Mouse (Mus musculus) hindbrain, embryonic 14.5 days (tissue): ENCODE measurements around the gene Anks1b. TPM values are rescaled to one million over a fixed set of nuclear protein-coding genes. Genes with fewer than 3 reads are reported as not detected.

ENCODE experiments used
- ATAC-seq: fragments of 200-750 bp; cut with Nextera tagmentation; 2 replicates; pipeline ENCODE4 v1.8.0; 2017; ENCODE audit warnings: moderate number of reproducible peaks, mild to moderate bottlenecking, moderate TSS enrichment, moderate library complexity; ENCODE audit not compliant: low FRiP score
- DNase-seq: peaks from one replicate; pipeline ENCODE4 v3.0.0-alpha.2; 2015; ENCODE audit warnings: low spot score
- H3K27ac ChIP-seq: fragments of 300-500 bp; sonication (generic); 2 replicates; pipeline ENCODE4 v1.5.1; 2014; ENCODE audit warnings: mild to moderate bottlenecking, moderate library complexity
- H3K27me3 ChIP-seq: fragments of 300-500 bp; sonication (generic); 2 replicates; pipeline ENCODE4 v1.6.1; 2014; ENCODE audit warnings: mild to moderate bottlenecking, low read length, mixed read lengths; ENCODE audit not compliant: control insufficient read depth, insufficient read depth
- H3K36me3 ChIP-seq: fragments of 300-500 bp; sonication (generic); replicated peaks from 2 replicates; pipeline ENCODE4 v1.6.1; 2014; ENCODE audit not compliant: control insufficient read depth, insufficient read depth
- H3K4me1 ChIP-seq: fragments of 300-500 bp; sonication (generic); replicated peaks from 2 replicates; pipeline ENCODE4 v1.6.1; 2014; ENCODE audit warnings: antibody characterized with exemption, low read length, mixed read lengths; ENCODE audit not compliant: control insufficient read depth, insufficient read depth
- H3K4me2 ChIP-seq: fragments of 300-500 bp; sonication (generic); replicated peaks from 2 replicates; pipeline ENCODE4 v1.6.1; 2014; ENCODE audit warnings: mild to moderate bottlenecking, moderate library complexity
- H3K4me3 ChIP-seq: fragments of 300-500 bp; sonication (generic); replicated peaks from 2 replicates; pipeline ENCODE4 v1.5.1; 2014; ENCODE audit warnings: mild to moderate bottlenecking, low read length
- H3K9ac ChIP-seq: fragments of 300-500 bp; sonication (generic); 2 replicates; pipeline ENCODE4 v1.6.1; 2014
- H3K9me3 ChIP-seq: fragments of 300-500 bp; sonication (generic); 2 replicates; pipeline ENCODE4 v1.6.1; 2016; ENCODE audit warnings: low read length; ENCODE audit not compliant: control insufficient read depth
- WGBS: fragments of 180-500 bp; shearing (Covaris S2); extraction: QIAGEN DNeasy Blood & Tissue Kit; methylation state at CpG from one replicate; pipeline ENCODE4 v1.1.7; 2014; 5-methylcytosine and 5-hydroxymethylcytosine counted together
- polyA plus RNA-seq: library from polyadenylated mRNA; unstranded; fragments of >200 nt; fragmentation: Nextera tagmentation; extraction: Ambion mirVana; gene quantifications from 2 replicates; pipeline ENCODE4 v1.2.1, GENCODE M21; 2014

The Anks1b gene
- polyA plus RNA-seq, 1 experiment from 2014 or later: 69.4 TPM

DNA sequence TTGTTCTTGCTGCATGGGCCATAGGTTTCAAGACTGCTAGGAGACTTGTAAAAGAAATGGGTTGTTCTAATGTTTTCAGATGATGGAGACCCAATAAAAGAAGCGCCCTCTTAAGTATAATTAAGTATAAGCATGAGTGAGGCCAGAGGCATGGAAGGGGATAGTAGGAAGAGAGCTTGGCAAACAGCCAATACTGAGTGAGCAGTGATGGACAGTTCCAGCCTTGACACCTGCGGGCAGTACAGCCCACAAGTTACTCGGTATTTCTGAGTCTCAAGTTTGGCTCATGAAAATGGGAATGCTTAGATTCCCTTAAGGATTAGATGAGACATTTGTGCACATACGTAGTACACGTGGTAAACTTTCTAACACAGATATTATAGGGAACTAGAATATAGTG, 1016.3 kb downstream of the Anks1b start:
- ATAC-seq (no peak), DNase-seq (no peak)
- WGBS: 83% methylated on average over 5 of the region's 5 CpGs

DNA sequence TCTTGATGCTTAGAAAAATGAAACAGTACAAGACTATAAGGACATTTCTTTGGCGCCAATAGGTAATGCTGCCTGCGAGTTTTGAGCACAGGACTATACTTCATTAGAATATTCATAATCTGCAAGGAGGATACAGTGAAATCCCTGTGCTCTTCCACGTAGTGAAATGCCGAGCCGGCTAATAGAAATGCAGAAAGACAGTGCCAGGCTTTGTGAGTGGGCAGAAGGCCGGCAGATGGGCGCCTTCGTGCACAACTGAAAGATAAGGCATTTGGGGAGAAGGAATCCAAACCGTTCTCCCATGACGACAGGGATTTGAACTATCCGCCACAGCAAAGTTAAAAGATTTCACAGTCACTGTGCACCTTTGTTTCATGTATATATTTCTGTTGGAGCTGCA, 1019.4 kb downstream of the Anks1b start:
- 0 out of 2 replicates have a peak, but pooled peaks cover 3% of the 10 kb centered on the region for H3K4me1 ChIP-seq
- H3K36me3 ChIP-seq: peaks cover 14% of the 10 kb centered on the region
- ATAC-seq (no peak), DNase-seq (peak; percentile 26)
- H3K9me3 ChIP-seq: no peaks in the 10 kb centered on the region
- no peak overlapping the region for H3K9ac ChIP-seq
- peak overlapping the region; percentile 3; the same call in 1 of the 2 replicates for H3K27ac ChIP-seq
- H3K27me3 ChIP-seq: no peaks in the 10 kb centered on the region
- 48% methylated on average over 11 of the region's 11 CpGs for WGBS
- no peak overlapping the region for H3K4me3 ChIP-seq
- H3K4me2 ChIP-seq: no peak overlapping the region

More for the DNA sequence above, 1016.3 kb downstream of the Anks1b start:
- Histone ChIP-seq H3K27me3 (no peaks in the 10 kb centered on the region), H3K9ac (no peak overlapping the region), H3K36me3 (no peaks in the 10 kb centered on the region), H3K4me3 (no peak overlapping the region), H3K4me1 (0 out of 2 replicates have a peak, but pooled peaks cover 3% of the 10 kb centered on the region), H3K4me2 (no peak overlapping the region), H3K9me3 (no peaks in the 10 kb centered on the region), H3K27ac (no peak overlapping the region)

DNA sequence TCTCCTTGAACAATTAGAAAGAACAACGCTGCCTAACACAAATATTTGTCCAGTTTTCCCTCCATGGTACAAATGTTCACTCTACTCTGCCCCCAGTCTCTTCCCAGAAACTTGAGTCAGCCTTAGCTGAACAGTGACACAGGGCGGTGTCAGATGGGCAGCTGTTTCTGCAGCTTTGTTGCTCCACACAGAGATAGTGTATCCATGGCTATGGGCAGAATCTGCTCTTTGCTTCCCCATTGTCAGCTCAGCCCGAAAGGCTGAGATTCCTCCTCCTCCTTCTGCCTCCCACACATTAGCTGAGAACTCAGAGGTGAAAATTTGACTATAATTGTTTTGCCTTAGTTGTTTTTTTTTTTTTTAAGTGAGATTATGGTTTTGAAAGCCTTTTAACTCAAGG, 1024.6 kb downstream of the Anks1b start:
- no peak overlapping the region for H3K27ac ChIP-seq
- WGBS: 73% methylated on average over 3 of the region's 3 CpGs
- no peaks in the 10 kb centered on the region for H3K27me3 ChIP-seq
- H3K4me3 ChIP-seq: no peak overlapping the region
- no peak overlapping the region for H3K9ac ChIP-seq
- ATAC-seq (no peak), DNase-seq (no peak)
- H3K4me2 ChIP-seq: no peak overlapping the region
- H3K9me3 ChIP-seq: no peaks in the 10 kb centered on the region
- 0 out of 2 replicates have a peak, but pooled peaks cover 3% of the 10 kb centered on the region for H3K4me1 ChIP-seq
- peaks cover 18% of the 10 kb centered on the region for H3K36me3 ChIP-seq

DNA sequence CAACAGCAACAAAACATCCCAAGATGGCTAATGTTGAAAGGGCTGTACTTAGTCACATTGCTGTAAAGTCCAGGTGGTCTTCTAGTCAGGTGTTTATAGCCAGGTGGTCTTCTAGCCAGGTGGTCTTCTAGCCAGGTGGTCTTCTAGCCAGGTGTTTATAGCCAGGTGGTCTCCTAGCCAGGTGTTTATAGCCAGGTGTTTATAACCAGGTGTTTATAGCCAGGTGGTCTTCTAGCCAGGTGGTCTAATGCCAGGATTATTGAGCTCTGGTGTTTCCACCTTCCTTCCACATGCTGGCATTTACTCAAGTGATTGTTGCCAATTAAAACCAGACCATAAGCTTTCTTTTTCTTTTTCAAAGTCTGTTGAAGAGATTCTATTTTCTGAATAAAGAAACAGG, 1030.9 kb downstream of the Anks1b start:
- Histone ChIP-seq H3K4me2 (no peak overlapping the region), H3K27me3 (no peaks in the 10 kb centered on the region), H3K27ac (no peak overlapping the region)

DNA sequence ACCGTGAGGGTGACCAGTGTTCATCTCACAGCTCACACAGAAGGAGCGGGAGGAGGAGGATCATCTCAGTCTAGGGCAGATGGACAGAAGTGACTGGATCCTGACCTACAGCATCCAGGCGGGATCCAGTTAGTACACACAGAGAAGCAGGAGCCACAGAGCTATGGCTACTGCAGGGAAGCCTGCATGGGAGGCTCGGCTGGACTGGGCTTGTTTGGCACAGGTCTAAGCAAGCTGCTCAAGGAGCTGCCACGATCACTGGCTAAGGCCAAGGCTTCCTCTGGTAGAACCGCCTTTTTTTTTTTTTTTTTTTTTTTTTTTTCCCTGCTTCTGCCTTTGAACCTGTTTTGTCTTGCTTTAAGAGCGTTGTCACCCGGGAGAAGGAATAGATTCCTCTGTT, 1034.1 kb downstream of the Anks1b start:
- Histone ChIP-seq H3K4me1 (no peaks in the 10 kb centered on the region), H3K9ac (no peak overlapping the region), H3K36me3 (no peaks in the 10 kb centered on the region), H3K4me3 (no peak overlapping the region), H3K27ac (no peak overlapping the region), H3K9me3 (no peaks in the 10 kb centered on the region), H3K4me2 (no peak overlapping the region), H3K27me3 (no peaks in the 10 kb centered on the region)
- ATAC-seq (no peak), DNase-seq (no peak)
- 84% methylated on average over 8 of the region's 8 CpGs for WGBS

More for the DNA sequence above, 1030.9 kb downstream of the Anks1b start:
- DNase-seq (no peak), ATAC-seq (no peak)
- Histone ChIP-seq H3K9me3 (no peaks in the 10 kb centered on the region), H3K36me3 (no peaks in the 10 kb centered on the region), H3K4me3 (no peak overlapping the region), H3K9ac (no peak overlapping the region), H3K4me1 (no peaks in the 10 kb centered on the region)

DNA sequence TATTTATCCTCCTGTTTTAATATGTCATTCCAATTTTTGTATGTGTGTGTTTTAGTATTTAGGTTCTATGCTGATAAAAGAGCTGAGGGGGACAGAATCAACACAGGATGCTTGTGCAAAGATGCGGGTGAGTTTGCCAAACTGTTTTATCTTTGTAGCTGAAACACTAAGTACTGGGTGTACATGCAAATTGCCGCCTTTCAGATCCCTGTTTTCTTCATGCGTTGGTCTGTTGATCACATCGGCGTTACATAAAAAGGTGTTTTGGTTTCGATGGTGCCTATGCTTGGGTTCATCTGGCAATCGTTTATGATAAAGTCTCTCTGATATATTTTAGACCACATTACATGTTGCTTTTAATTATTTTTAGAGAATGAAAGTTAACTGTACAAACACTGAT, 1050.2 kb downstream of the Anks1b start:
- Histone ChIP-seq H3K27ac (no peak overlapping the region), H3K9me3 (no peaks in the 10 kb centered on the region), H3K4me2 (no peak overlapping the region), H3K4me1 (no peaks in the 10 kb centered on the region), H3K9ac (no peak overlapping the region), H3K27me3 (no peaks in the 10 kb centered on the region), H3K4me3 (no peak overlapping the region), H3K36me3 (peaks cover 17% of the 10 kb centered on the region)
- ATAC-seq (no peak), DNase-seq (no peak)
- 93% methylated on average over 7 of the region's 7 CpGs for WGBS

DNA sequence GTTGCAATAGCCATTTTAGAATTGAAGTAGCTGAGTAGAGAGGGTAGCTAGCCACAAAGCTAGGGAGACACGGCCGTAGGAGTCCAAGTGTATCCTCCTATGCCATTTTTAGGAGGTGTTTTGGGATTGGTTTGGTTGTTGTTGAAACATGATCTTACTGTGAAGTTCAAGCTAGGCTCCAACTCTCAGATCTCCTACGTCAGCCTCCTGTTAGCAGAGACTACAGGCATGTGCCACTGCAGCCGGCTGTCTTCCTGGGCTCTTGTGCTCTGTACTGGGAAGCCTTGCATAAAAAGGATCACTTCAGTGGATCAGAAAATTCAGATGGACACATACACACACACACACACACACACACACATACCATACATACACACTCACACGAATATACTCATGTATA, 1059.8 kb downstream of the Anks1b start:
- peaks cover 5% of the 10 kb centered on the region for H3K36me3 ChIP-seq

DNA sequence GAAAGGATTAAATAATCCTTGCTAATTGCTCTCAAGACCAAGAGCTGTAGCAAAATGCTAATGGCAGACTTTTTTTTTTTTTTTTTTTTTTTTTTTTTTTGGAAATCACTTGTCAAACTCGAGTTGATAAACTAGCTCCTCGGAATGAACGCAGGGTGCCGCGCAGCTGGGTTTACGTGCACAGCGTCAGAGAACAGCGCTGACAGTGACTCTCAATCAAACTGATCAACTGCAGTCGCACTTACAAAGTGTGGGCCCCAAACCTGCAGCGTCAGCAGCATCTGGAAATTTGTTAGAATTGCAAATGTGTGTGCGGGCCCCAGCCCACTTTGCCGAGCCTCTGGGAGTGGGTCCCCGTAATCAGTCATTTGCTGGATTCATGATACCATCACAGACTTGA, 1061.4 kb downstream of the Anks1b start:
- ATAC-seq (0 out of 2 replicates have a peak, but pooled peaks have one; percentile 34), DNase-seq (no peak)
- H3K4me2 ChIP-seq: no peak overlapping the region
- no peaks in the 10 kb centered on the region for H3K9me3 ChIP-seq
- no peak overlapping the region for H3K27ac ChIP-seq
- no peak overlapping the region for H3K4me3 ChIP-seq
- H3K4me1 ChIP-seq: no peaks in the 10 kb centered on the region
- no peaks in the 10 kb centered on the region for H3K27me3 ChIP-seq
- 39% methylated on average over 13 of the region's 13 CpGs for WGBS
- no peak overlapping the region for H3K9ac ChIP-seq
- no peaks in the 10 kb centered on the region for H3K36me3 ChIP-seq

More for the DNA sequence above, 1059.8 kb downstream of the Anks1b start:
- H3K27ac ChIP-seq: no peak overlapping the region
- no peak overlapping the region for H3K4me3 ChIP-seq
- no peaks in the 10 kb centered on the region for H3K9me3 ChIP-seq
- no peak overlapping the region for H3K4me2 ChIP-seq
- no peaks in the 10 kb centered on the region for H3K4me1 ChIP-seq
- WGBS: 85% methylated on average over 5 of the region's 5 CpGs
- no peaks in the 10 kb centered on the region for H3K27me3 ChIP-seq
- ATAC-seq (no peak), DNase-seq (no peak)
- H3K9ac ChIP-seq: no peak overlapping the region

- no peak for ATAC-seq
- WGBS: 89% methylated on average over 5 of the region's 5 CpGs
- no peaks in the 10 kb centered on the region for H3K27me3 ChIP-seq
- DNase-seq: no peak
- no peak overlapping the region for H3K27ac ChIP-seq
- H3K9ac ChIP-seq: no peak overlapping the region
- no peak overlapping the region for H3K4me3 ChIP-seq
- H3K36me3 ChIP-seq: peaks cover 20% of the 10 kb centered on the region
- H3K9me3 ChIP-seq: no peaks in the 10 kb centered on the region
- no peak overlapping the region for H3K4me2 ChIP-seq
- H3K4me1 ChIP-seq: no peaks in the 10 kb centered on the region
Measured at GRCm38 (mm10) chr10:90937721-90938460, 1064.6 kb downstream of the Anks1b start.
